Mouse (Mus musculus) thymus, postnatal 4 days (tissue): Measurements from ENCODE around the gene Slc13a3.

Experiments used
- DNase-seq: peaks from one replicate; pipeline ENCODE4 v3.0.0; 2021

Slc13a3 gene

DNA sequence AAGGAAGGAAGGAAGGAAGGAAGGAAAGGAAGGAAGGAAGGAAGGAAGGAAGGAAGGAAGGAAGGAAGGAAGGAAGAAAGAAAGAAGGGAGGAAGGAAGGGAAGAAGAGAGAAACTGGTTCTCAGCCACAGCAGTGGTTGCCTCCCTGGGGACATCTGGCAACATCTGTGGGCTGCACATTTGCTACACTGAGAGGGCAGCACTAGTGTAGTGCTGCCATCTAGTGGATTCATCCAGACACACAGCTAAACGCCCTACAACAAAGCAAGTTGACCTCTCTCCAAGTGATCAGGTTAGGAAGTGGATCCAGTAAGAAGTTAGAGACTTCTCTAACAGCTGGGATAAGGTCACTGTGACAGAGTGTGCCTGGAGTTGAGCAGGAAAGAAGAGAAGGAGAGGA lies 112.2 kb downstream of the Slc13a3 start:
- DNase-seq: peak; percentile 61
